Mouse (Mus musculus) neural tube, embryonic 10.5 days (tissue): Measurements from ENCODE around the gene Ptpn12.
A peak's percentile ranks its signal among the peaks of the same experiment; 100 is the strongest.

Source experiments
- DNase-seq: peaks from one replicate; pipeline ENCODE4 v3.0.0-alpha.2; 2017; ENCODE audit warnings: low spot score; ENCODE audit errors: extremely low spot score

Gene Ptpn12

GRCm38 (mm10) chr5:21032626-21033025 lies 23.1 kb downstream of the Ptpn12 start:
- DNase-seq: no peak

DNA sequence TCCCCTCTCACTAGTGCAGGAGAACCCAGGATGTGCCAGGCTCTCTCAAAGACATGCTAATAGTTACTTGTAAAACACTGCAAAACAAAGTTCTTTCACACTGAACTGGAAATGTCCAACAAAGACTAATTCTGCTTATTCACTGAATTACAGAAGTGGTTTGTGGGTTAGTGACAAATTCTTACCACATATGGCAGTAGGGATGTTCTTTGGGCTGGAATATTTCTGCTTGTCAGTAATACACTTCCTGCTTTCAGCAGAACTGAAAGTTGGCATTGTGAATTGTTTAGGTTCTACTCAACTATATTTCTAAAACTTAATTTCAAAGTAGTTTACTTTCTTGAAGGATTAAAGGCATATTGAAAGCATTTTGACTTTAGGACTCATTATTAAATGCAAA lies 25.5 kb downstream of the Ptpn12 start:
- no peak for DNase-seq

GRCm38 (mm10) chr5:21017075-21017474 lies 38.6 kb downstream of the Ptpn12 start:
- DNase-seq: no peak

GRCm38 (mm10) chr5:21010908-21011307 lies 44.8 kb downstream of the Ptpn12 start:
- DNase-seq: no peak

- DNase-seq: no peak
Measured at GRCm38 (mm10) chr5:21002723-21003122, 53.0 kb downstream of the Ptpn12 start.

- no peak for DNase-seq
Measured at GRCm38 (mm10) chr5:21001622-21002315, 53.9 kb downstream of the Ptpn12 start.

- DNase-seq: no peak
Measured at GRCm38 (mm10) chr5:20998427-20998826, 57.3 kb downstream of the Ptpn12 start.

GRCm38 (mm10) chr5:20997555-20997954 lies 58.2 kb downstream of the Ptpn12 start:
- no peak for DNase-seq

DNA sequence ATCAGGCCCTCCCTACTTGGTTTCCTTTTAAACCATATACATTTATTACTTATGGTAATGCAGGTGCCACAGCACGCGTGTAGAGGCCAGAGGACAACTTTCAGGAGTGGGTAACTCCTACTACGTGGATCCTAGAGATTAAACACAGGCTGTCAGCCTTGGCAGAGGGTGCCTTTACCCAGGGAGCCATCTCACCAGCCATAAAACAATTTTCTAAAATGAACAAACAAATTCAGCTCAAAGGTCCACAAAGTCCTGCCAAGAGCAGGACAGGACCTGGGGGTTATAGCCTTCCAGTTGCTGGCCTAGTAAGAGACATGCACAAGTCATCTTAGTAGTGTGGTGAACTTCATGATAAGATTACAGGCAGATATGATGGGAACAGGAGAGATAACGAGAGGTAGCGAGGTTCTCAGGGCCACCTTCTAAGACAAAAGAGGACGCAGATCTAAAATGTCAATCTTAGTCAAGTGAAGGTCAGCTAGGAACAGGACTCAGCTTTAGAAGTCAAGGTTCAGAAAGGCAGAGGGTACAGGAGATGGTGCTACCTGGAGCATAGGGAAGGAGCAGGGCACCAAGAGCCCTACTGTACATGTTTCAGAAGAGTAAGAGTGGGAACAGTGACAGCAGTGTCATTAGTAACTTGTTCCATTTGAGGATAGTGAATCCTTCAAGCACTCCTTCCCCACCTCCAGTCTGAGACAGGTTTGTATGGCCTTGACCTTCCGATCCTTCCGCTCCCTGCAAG lies 65.5 kb downstream of the Ptpn12 start:
- no peak for DNase-seq

GRCm38 (mm10) chr5:20986271-20986670 lies 69.4 kb downstream of the Ptpn12 start:
- no peak for DNase-seq

GRCm38 (mm10) chr5:20983505-20983904 lies 72.2 kb downstream of the Ptpn12 start:
- DNase-seq: no peak

DNA sequence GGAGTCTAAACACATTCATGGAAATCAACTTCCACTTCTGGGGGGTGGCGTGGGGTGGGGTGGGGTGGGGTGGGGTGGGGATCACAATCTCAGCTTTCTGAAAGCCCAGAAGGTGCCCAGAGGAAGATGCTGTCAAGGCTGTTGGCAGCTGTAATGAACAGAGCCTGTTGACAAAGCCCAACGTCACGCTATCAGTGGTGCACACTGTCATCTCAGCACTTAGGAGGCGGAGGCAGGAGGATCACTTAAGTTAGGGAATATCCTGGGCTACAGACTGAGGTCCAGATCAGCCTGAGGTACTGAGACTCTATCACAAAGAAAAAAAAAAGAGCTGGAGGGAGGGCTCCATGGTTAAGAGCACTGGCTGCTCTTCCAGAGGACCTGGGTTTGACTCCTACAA lies 81.0 kb downstream of the Ptpn12 start:
- no peak for DNase-seq

GRCm38 (mm10) chr5:20973999-20974398 lies 81.7 kb downstream of the Ptpn12 start:
- DNase-seq: peak; percentile 17

- no peak for DNase-seq
Measured at GRCm38 (mm10) chr5:20973069-20973468, 82.6 kb downstream of the Ptpn12 start.

DNA sequence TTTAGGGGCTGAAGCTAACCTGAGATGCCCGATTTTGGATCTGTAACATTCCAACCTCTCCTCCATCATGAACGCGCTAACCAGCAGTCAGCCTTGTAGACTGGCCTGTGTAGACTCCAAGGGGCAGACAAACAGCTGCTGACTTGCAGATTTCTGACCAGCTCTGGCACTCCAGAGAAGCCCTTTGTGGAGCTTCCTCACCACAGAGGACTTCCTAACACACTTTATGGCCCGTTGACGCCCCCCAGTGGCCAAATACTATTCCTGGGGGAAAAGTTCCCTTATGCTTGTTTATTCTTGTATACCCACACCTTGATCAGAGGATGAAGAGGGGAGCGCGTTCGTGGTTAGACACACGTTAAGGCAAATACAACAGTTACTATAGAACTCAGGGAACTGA lies 86.7 kb downstream of the Ptpn12 start:
- peak; percentile 29 for DNase-seq

- DNase-seq: no peak
Measured at GRCm38 (mm10) chr5:20968493-20968892, 87.2 kb downstream of the Ptpn12 start.

DNA sequence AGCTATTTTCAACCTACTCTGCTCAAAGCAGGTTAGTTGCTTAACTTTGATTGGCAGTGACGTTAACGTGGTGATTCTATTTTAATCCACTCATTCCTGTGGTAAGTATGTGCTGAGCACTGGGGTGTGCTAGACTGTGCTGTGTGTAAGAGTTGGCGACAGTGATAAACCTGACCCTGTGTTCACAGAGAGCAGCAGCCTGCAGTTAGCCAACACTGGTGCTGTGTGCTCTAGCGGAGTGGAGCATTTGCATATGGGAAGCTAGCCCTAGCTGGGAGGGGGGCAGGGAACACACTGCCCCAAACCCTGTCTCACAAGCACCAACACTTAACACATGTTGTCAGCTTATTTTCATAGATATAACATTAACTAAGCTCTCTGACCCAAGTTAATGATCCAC lies 87.8 kb downstream of the Ptpn12 start:
- no peak for DNase-seq

DNA sequence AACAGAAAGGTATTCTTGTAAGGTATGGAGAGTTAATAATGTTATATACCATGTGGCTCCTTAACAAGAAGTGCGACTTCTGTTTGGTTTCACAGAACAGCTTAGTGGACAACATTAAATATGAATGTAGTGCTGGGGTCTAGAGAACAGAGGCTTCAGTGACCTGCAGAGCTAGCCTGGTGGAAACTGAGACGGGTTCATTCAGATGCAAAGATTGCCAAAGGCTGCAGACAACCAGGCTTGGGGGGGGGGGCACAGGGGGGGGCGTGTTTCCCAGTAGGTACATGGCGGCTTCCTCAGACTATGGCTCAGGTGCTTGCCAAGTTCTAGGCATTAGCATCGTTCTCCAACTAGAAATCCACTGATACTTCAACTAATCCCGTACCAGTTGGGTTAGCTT lies 91.3 kb downstream of the Ptpn12 start:
- no peak for DNase-seq

DNA sequence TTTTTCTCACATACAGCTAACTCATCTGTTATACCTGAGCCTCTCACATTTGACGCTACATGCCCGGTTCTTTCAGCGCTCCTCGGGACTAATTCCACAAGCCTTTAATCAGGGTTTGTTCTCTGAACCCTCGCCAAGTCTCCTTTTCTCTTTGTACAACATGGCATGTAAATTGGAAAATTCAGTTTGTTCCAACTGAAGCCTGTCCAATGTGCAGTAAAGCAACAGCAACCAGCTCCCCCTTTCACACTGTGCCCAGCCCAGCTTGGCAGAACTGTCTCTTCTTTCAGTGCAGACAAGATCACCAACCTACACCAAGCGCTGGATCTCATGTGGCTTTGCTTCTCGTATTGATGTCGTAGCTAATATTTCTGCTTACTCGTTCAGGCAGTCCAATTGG lies 92.4 kb downstream of the Ptpn12 start:
- DNase-seq: no peak

DNA sequence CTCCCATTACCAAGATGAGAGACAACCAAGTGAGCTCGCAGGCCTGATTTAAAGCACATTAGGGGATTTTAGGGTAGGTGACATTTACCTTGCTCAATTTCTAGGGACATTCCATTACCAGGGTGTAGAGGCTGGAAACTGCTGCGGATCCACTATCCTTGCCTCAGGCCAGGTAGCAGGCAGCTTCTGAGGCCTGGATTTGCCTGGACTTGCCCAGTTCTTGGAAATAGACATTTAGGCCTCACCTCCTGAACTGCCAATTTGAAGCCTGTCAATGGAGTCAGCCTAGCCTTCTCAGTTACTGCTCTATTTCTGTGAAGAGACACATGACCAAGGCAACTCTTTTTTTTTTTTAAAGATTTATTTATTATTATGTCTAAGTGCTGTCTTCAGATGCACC lies 94.8 kb downstream of the Ptpn12 start:
- DNase-seq: no peak

GRCm38 (mm10) chr5:20956298-20956697 lies 99.4 kb downstream of the Ptpn12 start, which contains the start of gene Rsbn1l:
Gene Rsbn1l, minus strand, starts transcription at chr5:20956398.
- DNase-seq: no peak

DNA sequence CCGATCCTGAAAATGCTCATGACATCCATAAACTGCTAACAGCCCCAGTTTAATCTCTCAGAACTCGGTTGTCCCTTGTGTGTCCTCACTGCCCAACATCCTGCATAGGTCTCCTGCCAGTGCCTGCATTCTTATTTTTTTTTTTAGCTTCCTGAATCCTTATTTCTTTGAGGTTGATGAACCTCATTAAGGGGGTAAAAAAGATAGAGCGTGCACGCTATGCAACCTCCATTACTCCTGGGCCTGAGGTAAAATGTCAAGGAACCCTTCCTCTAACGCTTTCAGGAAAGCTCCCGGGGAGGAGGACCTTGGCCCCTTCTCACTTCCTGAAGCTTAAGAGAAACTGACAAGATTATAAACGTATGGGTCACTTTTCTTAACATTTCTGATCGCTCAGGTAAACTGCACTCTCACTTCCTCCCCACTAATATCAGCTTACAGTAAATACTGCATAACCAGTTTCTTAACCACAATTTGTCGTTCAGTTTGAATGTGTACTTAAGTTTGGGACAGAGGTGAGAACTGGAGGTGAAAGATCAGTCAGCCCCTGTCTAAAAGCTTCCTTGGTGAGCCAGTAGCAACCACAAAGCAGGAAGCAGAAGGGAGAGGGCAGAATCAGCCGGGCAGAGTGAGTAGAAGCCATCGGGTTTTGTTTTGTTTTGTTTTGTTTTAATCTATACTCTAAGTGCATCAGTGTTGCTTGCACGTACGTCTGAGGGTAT lies 100.4 kb downstream of the Ptpn12 start:
- DNase-seq: no peak
